Mouse (Mus musculus) kidney, adult 18-20 months (tissue): ENCODE data around the gene Fubp3.
"Not testable (repeated sequence)": the region's sequence is repeated elsewhere in the genome, so short reads cannot be mapped to it uniquely, and the experiment has no call there.

Experiments
- DNase-seq: peaks from one replicate; pipeline ENCODE4 v3.0.0; 2021

Fubp3 gene

GRCm38 (mm10) chr2:31572051-31572914, at the start of gene Fubp3:
Gene Fubp3, plus strand, starts transcription at chr2:31572651.
- peak; percentile 91 for DNase-seq

GRCm38 (mm10) chr2:31524641-31525040, 47.8 kb upstream of the Fubp3 start:
- no peak for DNase-seq

GRCm38 (mm10) chr2:31525778-31526177, 46.7 kb upstream of the Fubp3 start:
- DNase-seq, result no peak

DNA sequence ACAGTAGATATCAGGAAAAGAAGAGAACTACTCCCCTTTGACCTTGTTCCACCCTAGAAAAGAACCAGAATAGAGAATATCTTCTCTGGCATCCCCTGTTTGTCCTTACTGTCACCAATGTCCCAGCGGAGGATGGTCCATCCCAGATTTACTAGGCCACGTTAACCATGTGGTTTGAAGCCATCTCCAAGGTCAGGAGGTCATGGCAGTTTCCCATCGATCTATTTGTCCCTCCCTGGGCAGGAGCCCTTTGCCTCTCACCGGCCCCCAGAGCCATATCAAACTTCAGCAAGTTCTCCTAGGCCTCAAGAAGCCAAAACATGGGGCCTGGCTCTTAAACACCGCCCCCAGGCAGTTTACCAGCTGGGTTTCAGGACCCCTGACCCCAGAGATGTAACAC, 42.2 kb upstream of the Fubp3 start:
- no peak for DNase-seq

DNA sequence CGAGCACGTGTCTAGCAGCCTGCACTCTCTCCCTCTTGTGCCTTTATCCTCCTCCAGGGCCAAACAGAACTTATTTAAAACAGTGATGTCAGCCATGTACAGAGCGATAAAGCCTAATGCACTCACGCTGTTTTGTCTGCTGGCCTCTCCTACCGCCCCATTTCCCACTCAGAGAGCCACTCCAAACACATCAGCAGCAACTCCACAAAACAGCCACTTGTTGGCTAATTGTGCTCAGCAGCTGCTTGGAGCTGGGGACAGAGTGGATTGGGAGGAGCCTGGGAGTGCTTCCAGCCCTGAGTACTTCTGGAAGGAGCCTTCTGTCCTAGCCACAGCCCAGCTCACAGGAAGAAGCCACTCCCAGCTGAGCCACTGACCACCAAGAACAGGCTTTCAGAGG, 35.4 kb upstream of the Fubp3 start:
- no peak for DNase-seq

DNA sequence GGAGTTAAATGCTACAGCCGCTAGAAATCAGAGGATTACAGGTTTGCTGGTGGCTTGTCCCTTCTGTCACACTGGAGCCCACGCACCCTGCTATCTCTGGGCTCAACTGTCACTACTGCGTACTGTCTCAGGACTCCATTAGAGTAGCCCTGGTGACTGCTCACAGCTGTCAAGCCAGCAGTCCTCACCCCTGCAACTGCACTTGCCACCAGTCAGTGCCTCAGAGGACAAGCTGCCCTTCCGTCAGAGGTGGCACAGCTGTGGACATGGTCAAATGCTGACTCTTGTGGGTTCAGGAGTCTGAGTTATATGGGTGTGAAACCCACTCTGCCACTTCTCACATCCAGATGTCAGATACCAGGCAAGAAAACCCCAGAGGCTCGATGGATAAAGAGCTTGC, 33.7 kb upstream of the Fubp3 start:
- DNase-seq, result no peak

DNA sequence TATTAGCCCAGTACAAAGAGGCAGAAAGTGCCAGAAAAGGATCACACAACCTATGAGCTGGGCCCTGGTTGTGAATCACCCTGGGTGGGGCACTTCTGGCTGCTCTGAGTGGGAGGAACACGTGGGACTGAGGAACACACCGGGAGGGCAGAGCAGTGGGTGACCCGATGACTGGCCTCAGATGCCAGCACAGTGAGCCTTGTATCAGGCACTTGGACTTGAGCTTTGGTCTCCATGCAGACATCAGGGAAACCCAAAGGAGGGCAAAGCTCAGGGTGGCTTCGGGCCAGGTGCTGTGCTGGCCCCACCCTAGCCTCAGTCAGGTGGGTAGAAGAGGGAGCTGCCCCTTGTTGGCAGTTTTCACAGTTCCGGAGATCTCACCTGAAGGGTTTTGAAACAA, 30.9 kb upstream of the Fubp3 start:
- DNase-seq, result no peak

GRCm38 (mm10) chr2:31547726-31548125, 24.7 kb upstream of the Fubp3 start:
- DNase-seq, result no peak

GRCm38 (mm10) chr2:31550503-31550902, 21.9 kb upstream of the Fubp3 start:
- DNase-seq, result no peak

- not testable (repeated sequence) for DNase-seq
Observed at GRCm38 (mm10) chr2:31551351-31551750, 21.1 kb upstream of the Fubp3 start.

GRCm38 (mm10) chr2:31551971-31552370, 20.5 kb upstream of the Fubp3 start:
- DNase-seq, result no peak

- no peak for DNase-seq
Observed at GRCm38 (mm10) chr2:31554619-31555018, 17.8 kb upstream of the Fubp3 start.

- no peak for DNase-seq
Observed at GRCm38 (mm10) chr2:31572915-31573635, 624 bp downstream of the Fubp3 start.

DNA sequence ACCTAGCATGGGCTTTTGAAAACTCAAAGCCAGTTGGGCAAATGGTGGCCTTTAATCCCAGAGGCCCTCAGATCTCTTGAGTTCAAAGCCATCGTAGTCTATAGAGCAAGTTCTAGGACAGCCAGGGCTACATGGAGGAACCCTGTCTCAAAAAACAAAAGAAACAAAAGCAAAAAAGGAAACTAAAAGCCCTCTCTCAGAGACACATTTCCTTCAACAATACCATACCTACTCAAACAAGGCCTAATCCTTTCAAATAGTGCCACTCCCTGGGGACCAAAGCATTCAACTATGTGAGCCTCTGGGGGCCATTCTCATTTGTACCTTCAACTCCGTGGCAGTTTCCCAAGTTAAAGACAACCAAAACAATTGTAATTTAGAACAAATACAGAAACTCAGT, 9.2 kb downstream of the Fubp3 start:
- no peak for DNase-seq

DNA sequence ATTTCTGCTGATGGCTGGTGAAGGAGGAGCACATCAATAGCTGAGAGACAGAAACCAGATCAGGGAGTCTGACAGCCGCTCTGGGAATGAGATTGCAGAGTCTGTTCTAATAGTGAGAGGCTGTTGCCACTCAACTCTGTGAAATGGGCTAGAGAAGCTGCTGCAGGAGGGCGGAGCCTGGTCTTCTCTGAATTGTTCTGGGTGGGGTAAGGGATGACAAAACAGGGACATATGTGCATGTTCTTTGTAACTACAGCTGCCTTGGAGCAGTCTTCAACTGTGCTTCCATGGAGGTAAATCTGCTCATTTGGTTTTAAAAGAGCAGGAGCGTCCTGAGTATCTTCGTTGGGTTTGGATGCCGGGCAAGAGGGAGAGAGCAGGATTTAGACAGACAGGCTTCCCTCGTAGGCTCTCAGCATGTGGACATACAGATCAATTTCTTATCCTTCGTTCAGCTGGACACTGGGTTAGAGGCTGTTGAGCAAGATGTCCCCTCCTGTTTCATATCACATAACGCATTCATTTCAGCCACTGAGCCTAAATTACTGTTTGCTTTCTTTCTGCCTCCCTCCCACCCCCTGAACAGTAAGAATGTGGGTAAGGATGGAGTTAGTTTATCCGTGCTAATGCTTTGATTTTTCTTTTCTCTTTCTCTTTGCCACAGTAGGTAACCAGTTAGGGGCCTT, 19.5 kb downstream of the Fubp3 start:
- DNase-seq, result no peak

- no peak for DNase-seq
Observed at GRCm38 (mm10) chr2:31607555-31607954, 35.1 kb downstream of the Fubp3 start.

DNA sequence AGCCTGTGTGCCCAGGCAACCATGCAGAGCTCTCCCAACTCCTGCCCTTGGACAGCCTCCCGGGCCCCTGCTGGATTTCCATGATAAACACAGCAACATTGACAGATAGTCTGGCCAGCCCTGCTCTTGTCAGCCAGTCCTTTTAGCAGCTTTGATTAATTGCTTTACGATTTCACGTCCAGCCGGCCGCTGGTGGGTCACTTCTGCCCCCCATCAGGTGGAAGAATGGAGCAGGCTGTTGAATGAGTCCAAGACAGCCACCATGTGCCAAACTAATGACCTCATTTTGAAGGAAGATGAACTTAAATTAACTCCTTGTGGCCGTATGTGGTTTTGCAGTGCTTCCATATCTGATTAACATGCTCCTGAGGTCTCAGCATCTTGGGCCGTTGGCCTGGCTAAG, 37.4 kb downstream of the Fubp3 start:
- DNase-seq, result no peak

DNA sequence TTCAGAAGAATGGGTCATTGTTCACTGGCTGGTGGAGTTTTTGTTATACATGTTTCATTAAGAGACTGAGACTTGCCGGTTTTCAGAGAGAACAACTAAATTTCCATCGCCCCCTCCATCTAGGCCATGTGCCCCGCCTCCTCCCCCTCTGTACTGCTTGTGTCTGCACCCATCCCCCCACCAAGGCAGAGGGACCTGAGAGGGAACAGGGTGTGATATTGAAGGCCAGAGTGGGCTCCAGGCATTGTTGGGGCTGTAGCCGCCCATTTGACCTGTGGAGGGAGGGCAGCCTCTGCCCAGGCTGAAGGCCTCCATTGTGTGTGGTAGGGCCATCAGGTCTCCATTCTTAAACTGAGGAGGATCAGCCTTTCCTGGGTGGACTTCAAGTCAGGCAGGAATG, 38.5 kb downstream of the Fubp3 start:
- DNase-seq, result no peak

DNA sequence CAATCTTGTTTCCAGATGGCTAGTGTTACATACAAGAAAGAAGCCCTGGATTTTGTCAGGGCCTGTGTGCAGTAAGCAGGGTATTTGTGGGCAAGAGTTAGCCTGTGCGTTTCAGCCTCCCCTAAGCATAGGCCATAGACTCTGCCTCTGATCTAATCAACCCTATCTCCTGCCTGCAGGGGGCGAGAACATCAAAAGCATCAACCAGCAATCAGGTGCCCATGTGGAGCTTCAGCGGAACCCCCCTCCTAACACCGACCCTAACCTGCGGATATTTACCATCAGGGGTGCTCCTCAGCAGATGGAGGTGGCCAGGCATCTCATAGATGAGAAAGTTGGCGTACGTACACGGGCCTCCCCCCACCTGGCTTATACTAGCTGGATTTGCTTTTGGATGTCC, 38.9 kb downstream of the Fubp3 start:
- DNase-seq, result no peak

DNA sequence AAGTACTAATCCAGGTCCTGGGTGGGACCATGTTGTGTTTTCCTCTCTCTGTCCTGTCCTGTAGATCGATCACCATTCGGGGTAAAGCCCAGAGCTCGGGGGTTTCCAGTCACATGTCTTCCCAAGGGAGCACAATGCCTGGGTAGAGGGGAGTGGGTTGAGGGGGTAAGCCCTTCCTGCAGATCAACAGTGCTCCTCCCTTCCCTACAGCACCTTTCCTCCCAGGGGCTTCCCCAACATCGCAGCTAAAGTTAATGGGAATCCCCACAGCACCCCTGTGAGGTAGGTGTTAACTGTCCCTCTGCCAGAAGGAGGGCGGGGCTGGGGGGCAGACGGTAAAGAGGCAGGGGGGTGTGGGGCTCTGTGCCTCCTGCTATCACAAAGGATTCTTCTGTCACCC, 40.2 kb downstream of the Fubp3 start:
- DNase-seq, result no peak

GRCm38 (mm10) chr2:31613781-31614180, 41.3 kb downstream of the Fubp3 start:
- DNase-seq, result no peak

GRCm38 (mm10) chr2:31618484-31619161, 46.2 kb downstream of the Fubp3 start:
- no peak for DNase-seq

DNA sequence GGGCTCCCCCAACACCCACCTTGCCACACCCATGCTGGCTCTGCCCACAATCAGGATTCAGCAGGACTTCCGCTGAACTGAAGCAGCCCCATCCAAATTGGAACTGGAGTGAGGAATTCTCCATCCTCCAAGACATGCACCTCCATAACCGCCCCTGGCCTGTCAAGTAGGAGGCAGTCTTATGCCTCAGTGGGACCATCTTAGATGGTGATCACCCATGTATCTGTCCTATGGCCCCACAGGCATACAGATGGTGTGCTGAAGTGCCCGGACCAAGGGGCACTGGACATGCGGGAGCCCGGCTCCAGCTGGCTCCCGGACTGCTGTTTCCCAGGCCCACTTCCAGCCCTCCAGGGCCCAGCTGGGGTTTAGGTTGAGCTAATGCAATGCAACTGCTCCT, 46.8 kb downstream of the Fubp3 start:
- DNase-seq, result no peak
